11 mouse cellular contexts compared by ENCODE assay signal in genomic region chr14:48624596-48625330, GRCm38 (mm10). TPM values are rescaled to one million over a fixed set of nuclear protein-coding genes. Genes with fewer than 3 reads are reported as not detected.
DNase-seq lines count a peak whose midpoint lies in the region; ATAC-seq lines count a peak whose summit lies in the region.
"Had no signal": no experiment of that assay in that cellular context is flagged by ENCODE, and none has a peak within 500 bp of the region (broad histone marks: within the 10 kb centered on the region; RNA-seq: fewer than 3 reads in every experiment).

No protein-coding gene starts in this region.

- ATAC-seq in kidney, embryonic 14.5 days (ENCODE audit: low FRiP score, low TSS enrichment), result no peak
- no peak for ATAC-seq in megakaryocyte, adult 5-6 weeks (ENCODE audit: poor library complexity, severe bottlenecking)
- ATAC-seq in megakaryocyte-erythroid progenitor cell, adult 5-6 weeks (replicated peaks; ENCODE audit: low FRiP score, low TSS enrichment, poor library complexity, severe bottlenecking), result no peak

- no peak overlapping the region for H3K4me2 ChIP-seq in kidney, embryonic 14.5 days (replicated peaks; ENCODE audit: low read depth, low read length)

- H3K4me1 ChIP-seq in kidney, embryonic 14.5 days (ENCODE audit: control insufficient read depth, insufficient read depth, low read length), result no peaks in the 10 kb centered on the region

- DNase-seq in kidney, adult 18-20 months, result peak; percentile 49
- peak; percentile 30 for DNase-seq in adrenal gland, postnatal 25 days
- DNase-seq in cerebellum, adult 9-10 months, result peak; percentile 60
- DNase-seq in kidney, adult 9 months, result peak; percentile 73

- 74% methylated on average over 9 of the region's 9 CpGs for WGBS in kidney, embryonic 14.5 days

- H3K9me3 ChIP-seq in kidney, embryonic 14.5 days (ENCODE audit: control insufficient read depth, low read length), result no peaks in the 10 kb centered on the region

- H3K4me3 ChIP-seq in kidney, embryonic 14.5 days (ENCODE audit: low read length), result no peak overlapping the region

- H3K36me3 ChIP-seq in kidney, embryonic 14.5 days (ENCODE audit: control insufficient read depth, insufficient read depth, low read length), result no peaks in the 10 kb centered on the region

- no peak overlapping the region for H3K9ac ChIP-seq in kidney, embryonic 14.5 days (ENCODE audit: low read depth, low read length)

- H3K27ac ChIP-seq in kidney, embryonic 14.5 days (ENCODE audit: low read depth, low read length), result no peak overlapping the region

- no peaks in the 10 kb centered on the region for H3K27me3 ChIP-seq in kidney, embryonic 14.5 days (ENCODE audit: control insufficient read depth, insufficient read depth, low read length)

RNA-seq across cellular contexts. Expression of gene Otx2, which starts 48.9 kb away (rescaled TPM):
- polyA plus RNA-seq in kidney, embryonic 14.5 days (2014; fragmentation: Nextera tagmentation; extraction: Ambion mirVana), result not detected in 2 replicates
- total RNA-seq in adrenal gland, postnatal 25 days (2021), result not detected in 2 replicates
- total RNA-seq in megakaryocyte, adult 5-6 weeks (2015), result not detected in 2 replicates
- total RNA-seq in megakaryocyte, adult 5-6 weeks (2017), result not detected in 2 replicates
- total RNA-seq in megakaryocyte-erythroid progenitor cell, adult 5-6 weeks (2014; fragmentation: Nextera tagmentation), result not detected in 2 replicates
- not detected in 2 replicates for total RNA-seq in megakaryocyte-erythroid progenitor cell, adult 5-6 weeks (2017)
- total RNA-seq: common myeloid progenitor, adult 5-6 weeks; monocyte, adult 5-6 weeks had no signal
- polyA plus RNA-seq: gonadal fat pad, adult 2 months; limb, embryonic 11.5 days had no signal
